Mouse (Mus musculus): ENCODE results near the gene Olfr1413. TPM values are rescaled to one million over a fixed set of nuclear protein-coding genes. Genes with fewer than 3 reads are reported as not detected.

Olfr1413 gene
- polyA plus RNA-seq, 1 experiment from 2014 or later: not detected

- DNase-seq (ENCODE audit: low spot score): no peak
- Histone ChIP-seq H3K36me3 (ENCODE audit: control insufficient read depth, insufficient read depth, low read length) (no peaks in the 10 kb centered on the region), H3K9me3 (ENCODE audit: control insufficient read depth, low read length) (no peaks in the 10 kb centered on the region), H3K9ac (ENCODE audit: low read length) (no peak within 1 kb of the TSS), H3K27ac (replicated peaks; ENCODE audit: low read depth, low read length) (no peak within 1 kb of the TSS), H3K27me3 (ENCODE audit: control insufficient read depth, insufficient read depth, low read length) (no peaks in the 10 kb centered on the region), H3K4me1 (ENCODE audit: control insufficient read depth, insufficient read depth, low read length) (no peaks in the 10 kb centered on the region), H3K4me2 (ENCODE audit: low read depth, severe bottlenecking) (no peak within 1 kb of the TSS), H3K4me3 (ENCODE audit: low read depth, low read length) (no peak within 1 kb of the TSS)
- whole genome bisulfite sequencing: 73% methylated on average over 1 of the region's 1 CpGs
- no peak for ATAC-seq (ENCODE audit: insufficient number of reproducible peaks, low FRiP score, low TSS enrichment, low read depth)
Measured at GRCm38 (mm10) chr1:92605482-92605881, 34.4 kb downstream of the Olfr1413 start, which contains the start of gene Olfr1410. TSS of gene Olfr1410 (plus strand) at chr1:92605782.

GRCm38 (mm10) chr1:92607711-92608110 lies 36.6 kb downstream of the Olfr1413 start:
- no peak overlapping the region for H3K4me2 ChIP-seq (ENCODE audit: low read depth, severe bottlenecking)
- no peak for DNase-seq (ENCODE audit: low spot score)
- no peak for ATAC-seq (ENCODE audit: insufficient number of reproducible peaks, low FRiP score, low TSS enrichment, low read depth)
- no peaks in the 10 kb centered on the region for H3K4me1 ChIP-seq (ENCODE audit: control insufficient read depth, insufficient read depth, low read length)
- WGBS: 84% methylated on average over 4 of the region's 4 CpGs
- no peak overlapping the region for H3K27ac ChIP-seq (replicated peaks; ENCODE audit: low read depth, low read length)
- H3K36me3 ChIP-seq (ENCODE audit: control insufficient read depth, insufficient read depth, low read length): no peaks in the 10 kb centered on the region
- no peak overlapping the region for H3K9ac ChIP-seq (ENCODE audit: low read length)
- H3K4me3 ChIP-seq (ENCODE audit: low read depth, low read length): no peak overlapping the region
- H3K27me3 ChIP-seq (ENCODE audit: control insufficient read depth, insufficient read depth, low read length): no peaks in the 10 kb centered on the region
- H3K9me3 ChIP-seq (ENCODE audit: control insufficient read depth, low read length): no peaks in the 10 kb centered on the region

DNA sequence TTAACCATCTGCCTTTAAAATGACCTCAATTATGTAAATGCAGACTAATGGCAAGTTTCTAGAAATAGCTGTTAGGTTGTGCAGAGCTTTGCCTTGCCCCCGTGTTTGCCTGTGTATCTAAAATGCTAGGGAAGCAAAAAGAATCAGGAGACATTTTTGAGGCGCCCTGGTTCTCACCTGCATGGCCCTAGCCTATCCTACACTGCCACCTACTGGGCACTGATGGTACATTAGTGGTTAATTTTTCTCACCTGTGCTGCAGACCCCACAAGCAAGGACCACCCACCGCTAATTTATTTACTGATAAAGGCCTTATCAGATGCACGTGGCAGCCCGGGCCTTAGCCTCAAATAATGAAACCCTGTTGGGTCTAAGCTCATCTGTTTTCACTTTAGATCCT lies 39.9 kb downstream of the Olfr1413 start:
- peak; percentile 80 for DNase-seq (ENCODE audit: low spot score)
- Histone ChIP-seq H3K27me3 (ENCODE audit: control insufficient read depth, insufficient read depth, low read length) (no peaks in the 10 kb centered on the region), H3K27ac (replicated peaks; ENCODE audit: low read depth, low read length) (no peak overlapping the region), H3K4me3 (ENCODE audit: low read depth, low read length) (no peak overlapping the region), H3K4me2 (ENCODE audit: low read depth, severe bottlenecking) (no peak overlapping the region), H3K4me1 (ENCODE audit: control insufficient read depth, insufficient read depth, low read length) (no peaks in the 10 kb centered on the region), H3K9ac (ENCODE audit: low read length) (no peak overlapping the region), H3K36me3 (ENCODE audit: control insufficient read depth, insufficient read depth, low read length) (no peaks in the 10 kb centered on the region), H3K9me3 (ENCODE audit: control insufficient read depth, low read length) (no peaks in the 10 kb centered on the region)
- WGBS: 4% methylated on average over 5 of the region's 5 CpGs
- no peak for ATAC-seq (ENCODE audit: insufficient number of reproducible peaks, low FRiP score, low TSS enrichment, low read depth)

- Histone ChIP-seq H3K36me3 (ENCODE audit: control insufficient read depth, insufficient read depth, low read length) (no peaks in the 10 kb centered on the region), H3K27ac (replicated peaks; ENCODE audit: low read depth, low read length) (no peak overlapping the region), H3K9ac (ENCODE audit: low read length) (no peak overlapping the region), H3K27me3 (ENCODE audit: control insufficient read depth, insufficient read depth, low read length) (no peaks in the 10 kb centered on the region), H3K4me3 (ENCODE audit: low read depth, low read length) (no peak overlapping the region), H3K4me2 (ENCODE audit: low read depth, severe bottlenecking) (no peak overlapping the region), H3K9me3 (ENCODE audit: control insufficient read depth, low read length) (no peaks in the 10 kb centered on the region), H3K4me1 (ENCODE audit: control insufficient read depth, insufficient read depth, low read length) (no peaks in the 10 kb centered on the region)
- ATAC-seq (ENCODE audit: insufficient number of reproducible peaks, low FRiP score, low TSS enrichment, low read depth) (no peak), DNase-seq (ENCODE audit: low spot score) (no peak)
- 58% methylated on average over 4 of the region's 4 CpGs for WGBS
Measured at GRCm38 (mm10) chr1:92613175-92613574, 42.1 kb downstream of the Olfr1413 start.

DNA sequence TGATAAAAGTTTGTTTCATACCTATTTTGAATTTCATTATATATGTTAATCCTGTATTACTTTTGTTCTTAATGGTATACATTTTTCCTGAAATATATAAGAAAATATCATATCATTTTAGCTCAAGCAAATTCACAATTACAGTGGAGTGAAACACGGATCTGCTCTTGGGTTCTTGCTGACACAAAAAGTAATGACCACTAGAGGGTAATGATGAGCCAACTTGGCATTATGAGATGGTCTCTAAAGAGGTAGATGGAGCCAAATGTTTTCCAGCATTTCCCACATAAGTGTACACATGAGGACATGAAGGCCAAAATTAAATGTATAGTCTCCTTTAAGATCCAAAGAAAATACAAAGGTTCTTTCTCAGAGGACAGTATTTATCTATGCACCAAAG lies 43.4 kb downstream of the Olfr1413 start:
- DNase-seq (ENCODE audit: low spot score): no peak
- no peak overlapping the region for H3K27ac ChIP-seq (replicated peaks; ENCODE audit: low read depth, low read length)
- ATAC-seq (ENCODE audit: insufficient number of reproducible peaks, low FRiP score, low TSS enrichment, low read depth): no peak

GRCm38 (mm10) chr1:92616046-92616445 lies 44.9 kb downstream of the Olfr1413 start:
- Histone ChIP-seq H3K27ac (replicated peaks; ENCODE audit: low read depth, low read length) (no peak overlapping the region), H3K4me1 (ENCODE audit: control insufficient read depth, insufficient read depth, low read length) (no peaks in the 10 kb centered on the region), H3K27me3 (ENCODE audit: control insufficient read depth, insufficient read depth, low read length) (no peaks in the 10 kb centered on the region), H3K36me3 (ENCODE audit: control insufficient read depth, insufficient read depth, low read length) (no peaks in the 10 kb centered on the region), H3K9ac (ENCODE audit: low read length) (no peak overlapping the region), H3K4me3 (ENCODE audit: low read depth, low read length) (no peak overlapping the region), H3K9me3 (ENCODE audit: control insufficient read depth, low read length) (no peaks in the 10 kb centered on the region), H3K4me2 (ENCODE audit: low read depth, severe bottlenecking) (no peak overlapping the region)
- no peak for DNase-seq (ENCODE audit: low spot score)
- ATAC-seq (ENCODE audit: insufficient number of reproducible peaks, low FRiP score, low TSS enrichment, low read depth): no peak
- 82% methylated on average over 1 of the region's 1 CpGs for WGBS

More for the DNA sequence above, 43.4 kb downstream of the Olfr1413 start:
- WGBS: 10% methylated on average over 1 of the region's 1 CpGs
- Histone ChIP-seq H3K4me1 (ENCODE audit: control insufficient read depth, insufficient read depth, low read length) (no peaks in the 10 kb centered on the region), H3K36me3 (ENCODE audit: control insufficient read depth, insufficient read depth, low read length) (no peaks in the 10 kb centered on the region), H3K4me3 (ENCODE audit: low read depth, low read length) (no peak overlapping the region), H3K4me2 (ENCODE audit: low read depth, severe bottlenecking) (no peak overlapping the region), H3K27me3 (ENCODE audit: control insufficient read depth, insufficient read depth, low read length) (no peaks in the 10 kb centered on the region), H3K9me3 (ENCODE audit: control insufficient read depth, low read length) (no peaks in the 10 kb centered on the region), H3K9ac (ENCODE audit: low read length) (no peak overlapping the region)

- no peak for ATAC-seq (ENCODE audit: insufficient number of reproducible peaks, low FRiP score, low TSS enrichment, low read depth)
- no peak for DNase-seq (ENCODE audit: low spot score)
Measured at GRCm38 (mm10) chr1:92617488-92617887, 46.4 kb downstream of the Olfr1413 start, which contains the start of gene Olfr12. TSS of gene Olfr12 (plus strand) at chr1:92617788.

DNA sequence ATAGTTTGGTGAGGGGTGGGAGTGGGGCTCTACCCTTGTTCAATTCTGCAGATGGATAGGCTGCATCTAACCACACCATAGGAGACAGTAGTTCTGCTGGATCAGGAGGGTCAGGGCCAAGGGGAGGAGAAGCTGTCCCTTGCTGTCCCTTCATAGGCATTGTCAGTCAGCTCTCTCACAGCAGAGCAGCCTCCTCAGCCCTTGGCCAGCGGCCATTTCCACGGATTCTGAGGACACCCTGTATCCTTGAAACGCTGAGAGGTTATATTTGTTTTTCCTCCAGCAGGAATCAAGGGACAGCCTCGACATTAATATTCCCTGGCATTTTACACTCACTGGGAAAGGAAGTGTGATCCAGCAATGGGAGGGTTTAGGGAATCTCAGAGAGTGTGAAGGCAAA lies 47.2 kb downstream of the Olfr1413 start:
- Histone ChIP-seq H3K4me1 (ENCODE audit: control insufficient read depth, insufficient read depth, low read length) (no peaks in the 10 kb centered on the region), H3K9me3 (ENCODE audit: control insufficient read depth, low read length) (no peaks in the 10 kb centered on the region), H3K27me3 (ENCODE audit: control insufficient read depth, insufficient read depth, low read length) (no peaks in the 10 kb centered on the region), H3K36me3 (ENCODE audit: control insufficient read depth, insufficient read depth, low read length) (no peaks in the 10 kb centered on the region), H3K27ac (replicated peaks; ENCODE audit: low read depth, low read length) (no peak overlapping the region), H3K4me3 (ENCODE audit: low read depth, low read length) (no peak overlapping the region), H3K4me2 (ENCODE audit: low read depth, severe bottlenecking) (no peak overlapping the region), H3K9ac (ENCODE audit: low read length) (no peak overlapping the region)
- ATAC-seq (ENCODE audit: insufficient number of reproducible peaks, low FRiP score, low TSS enrichment, low read depth): no peak
- 71% methylated on average over 4 of the region's 4 CpGs for WGBS
- no peak for DNase-seq (ENCODE audit: low spot score)

More at GRCm38 (mm10) chr1:92617488-92617887, 46.4 kb downstream of the Olfr1413 start, which contains the start of gene Olfr12:
- no peak within 1 kb of the TSS for H3K27ac ChIP-seq (replicated peaks; ENCODE audit: low read depth, low read length)
- no peaks in the 10 kb centered on the region for H3K36me3 ChIP-seq (ENCODE audit: control insufficient read depth, insufficient read depth, low read length)
- no peak within 1 kb of the TSS for H3K9ac ChIP-seq (ENCODE audit: low read length)
- 63% methylated on average over 2 of the region's 2 CpGs for WGBS
- no peak within 1 kb of the TSS for H3K4me2 ChIP-seq (ENCODE audit: low read depth, severe bottlenecking)
- no peak within 1 kb of the TSS for H3K4me3 ChIP-seq (ENCODE audit: low read depth, low read length)
- no peaks in the 10 kb centered on the region for H3K9me3 ChIP-seq (ENCODE audit: control insufficient read depth, low read length)
- H3K27me3 ChIP-seq (ENCODE audit: control insufficient read depth, insufficient read depth, low read length): no peaks in the 10 kb centered on the region
- H3K4me1 ChIP-seq (ENCODE audit: control insufficient read depth, insufficient read depth, low read length): no peaks in the 10 kb centered on the region
